Mouse (Mus musculus) heart, adult 2 months (tissue): Measurements from ENCODE around the gene Sim2.

Source experiments
- CTCF ChIP-seq: fragments of 200-600 bp; IDR thresholded peaks from 2 replicates; pipeline ENCODE4 v1.8.1; 2022; ENCODE audit warnings: antibody characterized with exemption, mild to moderate bottlenecking, moderate library complexity
- EP300 ChIP-seq: fragments of 200-500 bp; IDR thresholded peaks from 2 replicates; pipeline ENCODE4 v1.6.1; 2011; ENCODE audit warnings: low read depth, low read length, control low read depth; ENCODE audit not compliant: insufficient read depth

DNA sequence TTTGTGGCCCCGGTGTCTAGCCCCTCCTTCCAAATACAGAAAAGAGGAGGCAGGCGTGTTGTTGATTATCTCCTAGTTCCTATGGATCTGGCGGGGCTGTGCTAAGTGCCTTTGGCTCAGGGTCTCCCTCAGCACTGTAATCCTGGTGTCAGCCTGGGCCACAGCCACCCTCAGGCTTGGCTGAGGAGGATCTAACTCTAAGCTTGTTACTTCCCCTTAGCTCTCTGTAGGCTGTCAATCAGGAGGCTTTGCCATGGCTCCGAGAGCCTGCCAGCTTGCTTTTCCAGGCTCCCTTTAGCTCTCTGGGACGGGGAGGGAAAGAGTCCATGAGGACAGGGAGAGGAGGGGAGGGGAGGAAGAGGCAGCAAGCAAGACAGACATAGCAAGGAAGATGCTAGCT is 80.2 kb downstream of the Sim2 start:
- TF ChIP-seq EP300 (no peak), CTCF (no peak)
